Mouse (Mus musculus): ENCODE results near the gene H2afx. TPM values are rescaled to one million over a fixed set of nuclear protein-coding genes. Genes with fewer than 3 reads are reported as not detected.

The H2afx gene
- 340 and 346 TPM in 2 replicates for polyA plus RNA-seq (2014; fragmentation: Nextera tagmentation; extraction: Ambion mirVana)

- Histone ChIP-seq H3K27me3 (ENCODE audit: control insufficient read depth, insufficient read depth, low read length) (no peaks in the 10 kb centered on the region), H3K9me3 (ENCODE audit: control insufficient read depth, low read length) (no peaks in the 10 kb centered on the region), H3K4me2 (replicated peaks; ENCODE audit: low read depth, low read length) (peak within 1 kb of the TSS; percentile 78), H3K4me1 (replicated peaks; ENCODE audit: control insufficient read depth, insufficient read depth, low read length) (peaks cover 4% of the 10 kb centered on the region; the same call in 1 of the 2 replicates), H3K27ac (ENCODE audit: low read depth, low read length) (peak within 1 kb of the TSS; percentile 95), H3K9ac (ENCODE audit: low read depth, low read length) (peak within 1 kb of the TSS; percentile 99), H3K4me3 (ENCODE audit: low read depth, low read length) (peak within 1 kb of the TSS; percentile 89), H3K36me3 (ENCODE audit: control insufficient read depth, insufficient read depth, low read length) (peaks cover 15% of the 10 kb centered on the region)
- peak; percentile 97 for ATAC-seq (ENCODE audit: low FRiP score)
- WGBS: under 1% methylated on average over 91 of the region's 91 CpGs
- DNase-seq (ENCODE audit: low spot score): peak; percentile 97
Observed at GRCm38 (mm10) chr9:44334396-44335330, at the start of gene H2afx. TSS of gene H2afx (plus strand) at chr9:44334694.

- H3K27ac ChIP-seq (ENCODE audit: low read depth, low read length): no peak overlapping the region
- peak overlapping the region; percentile 25; the same call in 1 of the 2 replicates for H3K4me2 ChIP-seq (replicated peaks; ENCODE audit: low read depth, low read length)
- no peak for ATAC-seq (ENCODE audit: low FRiP score)
- DNase-seq (ENCODE audit: low spot score): no peak
- H3K4me1 ChIP-seq (replicated peaks; ENCODE audit: control insufficient read depth, insufficient read depth, low read length): peaks cover 7% of the 10 kb centered on the region
- WGBS: 16% methylated on average over 6 of the region's 6 CpGs
- H3K27me3 ChIP-seq (ENCODE audit: control insufficient read depth, insufficient read depth, low read length): peaks cover 5% of the 10 kb centered on the region; the same call in 1 of the 2 replicates
- H3K4me3 ChIP-seq (ENCODE audit: low read depth, low read length): 0 out of 2 replicates have a peak overlapping the region, but pooled peaks have one; percentile 6
- no peaks in the 10 kb centered on the region; the same call in 1 of the 2 replicates for H3K36me3 ChIP-seq (ENCODE audit: control insufficient read depth, insufficient read depth, low read length)
- H3K9me3 ChIP-seq (ENCODE audit: control insufficient read depth, low read length): no peaks in the 10 kb centered on the region
- H3K9ac ChIP-seq (ENCODE audit: low read depth, low read length): no peak overlapping the region
Observed at GRCm38 (mm10) chr9:44286256-44286850, 48.1 kb upstream of the H2afx start.

- peaks cover 7% of the 10 kb centered on the region for H3K4me1 ChIP-seq (replicated peaks; ENCODE audit: control insufficient read depth, insufficient read depth, low read length)
- H3K9me3 ChIP-seq (ENCODE audit: control insufficient read depth, low read length): no peaks in the 10 kb centered on the region
- H3K27me3 ChIP-seq (ENCODE audit: control insufficient read depth, insufficient read depth, low read length): peaks cover 5% of the 10 kb centered on the region; the same call in 1 of the 2 replicates
- H3K4me3 ChIP-seq (ENCODE audit: low read depth, low read length): peak overlapping the region; percentile 60
- no peaks in the 10 kb centered on the region; the same call in 1 of the 2 replicates for H3K36me3 ChIP-seq (ENCODE audit: control insufficient read depth, insufficient read depth, low read length)
- WGBS: 11% methylated on average over 11 of the region's 11 CpGs
- H3K27ac ChIP-seq (ENCODE audit: low read depth, low read length): no peak overlapping the region
- peak overlapping the region; percentile 92 for H3K4me2 ChIP-seq (replicated peaks; ENCODE audit: low read depth, low read length)
- peak overlapping the region; percentile 79 for H3K9ac ChIP-seq (ENCODE audit: low read depth, low read length)
- no peak for ATAC-seq (ENCODE audit: low FRiP score)
- DNase-seq (ENCODE audit: low spot score): peak; percentile 34
Observed at GRCm38 (mm10) chr9:44287003-44287400, 47.5 kb upstream of the H2afx start.

GRCm38 (mm10) chr9:44287401-44288075 is 47.0 kb upstream of the H2afx start:
- WGBS: under 1% methylated on average over 47 of the region's 47 CpGs
- Histone ChIP-seq H3K9me3 (ENCODE audit: control insufficient read depth, low read length) (no peaks in the 10 kb centered on the region), H3K9ac (ENCODE audit: low read depth, low read length) (peak overlapping the region; percentile 79), H3K4me2 (replicated peaks; ENCODE audit: low read depth, low read length) (peak overlapping the region; percentile 92), H3K36me3 (ENCODE audit: control insufficient read depth, insufficient read depth, low read length) (peaks cover 2% of the 10 kb centered on the region; the same call in 1 of the 2 replicates), H3K4me3 (ENCODE audit: low read depth, low read length) (peak overlapping the region; percentile 60), H3K4me1 (replicated peaks; ENCODE audit: control insufficient read depth, insufficient read depth, low read length) (peaks cover 7% of the 10 kb centered on the region), H3K27ac (ENCODE audit: low read depth, low read length) (peak overlapping the region; percentile 56), H3K27me3 (ENCODE audit: control insufficient read depth, insufficient read depth, low read length) (peaks cover 5% of the 10 kb centered on the region; the same call in 1 of the 2 replicates)
- ATAC-seq (ENCODE audit: low FRiP score) (peak; percentile 64), DNase-seq (ENCODE audit: low spot score) (peak; percentile 69)

GRCm38 (mm10) chr9:44288076-44288958 is 46.2 kb upstream of the H2afx start, which contains the start of gene Abcg4:
TSS of gene Abcg4 (minus strand) at chr9:44288615.
- ATAC-seq (ENCODE audit: low FRiP score): peak; percentile 68
- H3K27ac ChIP-seq (ENCODE audit: low read depth, low read length): peak within 1 kb of the TSS; percentile 56
- peaks cover 7% of the 10 kb centered on the region for H3K4me1 ChIP-seq (replicated peaks; ENCODE audit: control insufficient read depth, insufficient read depth, low read length)
- H3K36me3 ChIP-seq (ENCODE audit: control insufficient read depth, insufficient read depth, low read length): peaks cover 2% of the 10 kb centered on the region; the same call in 1 of the 2 replicates
- peak within 1 kb of the TSS; percentile 92 for H3K4me2 ChIP-seq (replicated peaks; ENCODE audit: low read depth, low read length)
- DNase-seq (ENCODE audit: low spot score): peak; percentile 69
- peak within 1 kb of the TSS; percentile 60 for H3K4me3 ChIP-seq (ENCODE audit: low read depth, low read length)
- H3K27me3 ChIP-seq (ENCODE audit: control insufficient read depth, insufficient read depth, low read length): peaks cover 5% of the 10 kb centered on the region; the same call in 1 of the 2 replicates
- H3K9me3 ChIP-seq (ENCODE audit: control insufficient read depth, low read length): no peaks in the 10 kb centered on the region
- 1% methylated on average over 34 of the region's 38 CpGs for WGBS
- peak within 1 kb of the TSS; percentile 79 for H3K9ac ChIP-seq (ENCODE audit: low read depth, low read length)

GRCm38 (mm10) chr9:44288959-44289291 is 45.6 kb upstream of the H2afx start:
- peaks cover 5% of the 10 kb centered on the region; the same call in 1 of the 2 replicates for H3K27me3 ChIP-seq (ENCODE audit: control insufficient read depth, insufficient read depth, low read length)
- peaks cover 2% of the 10 kb centered on the region; the same call in 1 of the 2 replicates for H3K36me3 ChIP-seq (ENCODE audit: control insufficient read depth, insufficient read depth, low read length)
- ATAC-seq (ENCODE audit: low FRiP score) (peak; percentile 34; the same call in 1 of the 2 replicates), DNase-seq (ENCODE audit: low spot score) (peak; percentile 19)
- H3K4me3 ChIP-seq (ENCODE audit: low read depth, low read length): peak overlapping the region; percentile 60
- H3K9me3 ChIP-seq (ENCODE audit: control insufficient read depth, low read length): no peaks in the 10 kb centered on the region
- H3K4me2 ChIP-seq (replicated peaks; ENCODE audit: low read depth, low read length): peak overlapping the region; percentile 92
- H3K4me1 ChIP-seq (replicated peaks; ENCODE audit: control insufficient read depth, insufficient read depth, low read length): peaks cover 7% of the 10 kb centered on the region
- H3K9ac ChIP-seq (ENCODE audit: low read depth, low read length): no peak overlapping the region; the same call in 1 of the 2 replicates
- 7% methylated on average over 11 of the region's 11 CpGs for WGBS
- no peak overlapping the region for H3K27ac ChIP-seq (ENCODE audit: low read depth, low read length)

- Histone ChIP-seq H3K4me3 (ENCODE audit: low read depth, low read length) (no peak overlapping the region), H3K9ac (ENCODE audit: low read depth, low read length) (no peak overlapping the region), H3K36me3 (ENCODE audit: control insufficient read depth, insufficient read depth, low read length) (peaks cover 13% of the 10 kb centered on the region; the same call in 1 of the 2 replicates), H3K9me3 (ENCODE audit: control insufficient read depth, low read length) (no peaks in the 10 kb centered on the region), H3K27me3 (ENCODE audit: control insufficient read depth, insufficient read depth, low read length) (no peaks in the 10 kb centered on the region), H3K4me2 (replicated peaks; ENCODE audit: low read depth, low read length) (no peak overlapping the region), H3K27ac (ENCODE audit: low read depth, low read length) (no peak overlapping the region), H3K4me1 (replicated peaks; ENCODE audit: control insufficient read depth, insufficient read depth, low read length) (peaks cover under 1% of the 10 kb centered on the region; the same call in 1 of the 2 replicates)
- no peak for ATAC-seq (ENCODE audit: low FRiP score)
- peak; percentile 41 for DNase-seq (ENCODE audit: low spot score)
- 70% methylated on average over 3 of the region's 3 CpGs for WGBS
Observed at GRCm38 (mm10) chr9:44292490-44292889, 42.0 kb upstream of the H2afx start.

All from hindbrain, embryonic 11.5 days (tissue).